Mouse (Mus musculus) midbrain, postnatal 0 days (tissue): Measurements from ENCODE around the gene Dffa. TPM values are rescaled to one million over a fixed set of nuclear protein-coding genes. Genes with fewer than 3 reads are reported as not detected.
A peak's percentile ranks its signal among the peaks of the same experiment; 100 is the strongest.

Experiments
- ATAC-seq: fragments of 200-750 bp; cut with Nextera tagmentation; 2 replicates; pipeline ENCODE4 v1.8.0; 2017; ENCODE audit warnings: moderate number of reproducible peaks, mild to moderate bottlenecking, moderate TSS enrichment, moderate library complexity; ENCODE audit not compliant: low FRiP score
- DNase-seq: peaks from one replicate; pipeline ENCODE4 v3.0.0-alpha.2; 2015; ENCODE audit warnings: low spot score
- H3K27ac ChIP-seq: fragments of 300-500 bp; sonication (generic); 2 replicates; pipeline ENCODE4 v1.5.1; 2014; ENCODE audit warnings: low read depth, mild to moderate bottlenecking, low read length, mixed read lengths
- H3K27me3 ChIP-seq: fragments of 300-500 bp; sonication (generic); 2 replicates; pipeline ENCODE4 v1.6.1; 2014; ENCODE audit warnings: low read length, control low read depth, mixed read lengths; ENCODE audit not compliant: insufficient read depth
- H3K36me3 ChIP-seq: fragments of 300-500 bp; sonication (generic); 2 replicates; pipeline ENCODE4 v1.6.1; 2014; ENCODE audit warnings: low read length, control low read depth, mixed read lengths; ENCODE audit not compliant: insufficient read depth
- H3K4me1 ChIP-seq: fragments of 300-500 bp; sonication (generic); 2 replicates; pipeline ENCODE4 v1.6.1; 2014; ENCODE audit warnings: mild to moderate bottlenecking, control low read depth, antibody characterized with exemption, low read length, mixed read lengths; ENCODE audit not compliant: insufficient read depth
- H3K4me2 ChIP-seq: fragments of 300-500 bp; sonication (generic); 2 replicates; pipeline ENCODE4 v1.6.1; 2014; ENCODE audit warnings: low read depth, mild to moderate bottlenecking, low read length, mixed read lengths; ENCODE audit not compliant: poor library complexity, severe bottlenecking
- H3K4me3 ChIP-seq: fragments of 300-500 bp; sonication (generic); 2 replicates; pipeline ENCODE4 v1.5.1; 2014; ENCODE audit warnings: low read depth, mild to moderate bottlenecking, low read length, moderate library complexity
- H3K9ac ChIP-seq: fragments of 300-500 bp; sonication (generic); replicated peaks from 2 replicates; pipeline ENCODE4 v1.6.1; 2014; ENCODE audit warnings: mild to moderate bottlenecking, low read length, moderate library complexity, mixed read lengths; ENCODE audit not compliant: poor library complexity, severe bottlenecking
- H3K9me3 ChIP-seq: fragments of 300-500 bp; sonication (generic); 2 replicates; pipeline ENCODE4 v1.6.1; 2016; ENCODE audit warnings: low read length, control low read depth
- CTCF ChIP-seq: IDR thresholded peaks from 2 replicates; pipeline ENCODE4 v1.5.1; 2016; ENCODE audit warnings: antibody characterized with exemption, mild to moderate bottlenecking
- WGBS: fragments of 180-500 bp; shearing (Covaris S2); extraction: QIAGEN DNeasy Blood & Tissue Kit; methylation state at CpG from one replicate; pipeline ENCODE4 v1.1.7; 2014; 5-methylcytosine and 5-hydroxymethylcytosine counted together
- polyA plus RNA-seq: library from polyadenylated mRNA; unstranded; fragments of >200 nt; fragmentation: Nextera tagmentation; extraction: Ambion mirVana; gene quantifications from 2 replicates; pipeline ENCODE4 v1.2.1, GENCODE M21; 2015
- total RNA-seq: library from RNA; depleted of rRNA; stranded (reverse); fragments of >200 nt; gene quantifications from 2 replicates; pipeline ENCODE4 v1.2.3, GENCODE M21; 2014

Gene Dffa
- total and polyA plus RNA-seq, 2 experiments from 2014 or later: 10.5 to 23.3 TPM

DNA sequence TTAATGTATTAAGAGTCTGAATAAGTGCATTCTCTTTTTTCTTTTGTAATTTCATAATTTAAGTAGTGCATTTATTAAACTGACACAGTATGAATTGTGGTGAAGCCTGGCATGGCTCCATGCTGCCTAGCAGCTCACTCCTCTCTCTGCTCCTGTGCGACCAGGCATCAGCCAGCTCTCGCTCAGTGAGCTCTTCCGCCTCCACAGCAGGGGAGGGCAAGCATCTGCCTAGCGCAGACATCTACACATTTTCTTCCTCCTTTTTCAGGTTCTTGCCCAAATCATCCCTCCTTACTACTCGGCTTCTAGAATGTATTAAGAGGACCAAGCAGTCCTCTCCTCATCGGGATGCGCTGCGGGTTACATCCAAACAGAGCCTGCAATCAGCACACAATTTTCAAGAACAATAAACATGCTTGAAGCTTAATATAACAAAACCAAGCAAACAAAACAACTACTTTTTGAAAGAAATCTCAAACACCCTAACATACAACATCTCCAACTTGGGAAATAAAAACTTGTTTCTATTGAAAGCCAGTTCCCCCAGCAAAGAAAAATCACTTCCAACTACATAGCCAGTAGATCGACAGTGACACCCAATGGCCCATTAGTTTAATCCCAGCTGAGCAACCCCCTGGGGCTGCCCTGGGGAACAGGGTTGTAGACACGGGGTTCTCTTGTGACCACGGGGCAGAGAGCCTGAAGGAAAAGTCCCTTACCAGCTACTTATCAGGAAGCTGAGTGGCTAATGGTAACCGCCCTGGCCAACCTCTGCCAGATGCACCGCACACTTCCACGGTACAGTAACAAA lies 43.1 kb upstream of the Dffa start:
- H3K9me3 ChIP-seq: no peaks in the 10 kb centered on the region
- H3K27me3 ChIP-seq: no peaks in the 10 kb centered on the region
- DNase-seq: no peak
- H3K9ac ChIP-seq: no peak overlapping the region
- peak; percentile 55 for TF ChIP-seq CTCF
- H3K4me3 ChIP-seq: no peak overlapping the region
- 32% methylated on average over 14 of the region's 14 CpGs for WGBS
- no peaks in the 10 kb centered on the region for H3K36me3 ChIP-seq
- ATAC-seq: no peak
- H3K4me2 ChIP-seq: no peak overlapping the region
- H3K27ac ChIP-seq: no peak overlapping the region
- no peaks in the 10 kb centered on the region; the same call in 1 of the 2 replicates for H3K4me1 ChIP-seq

DNA sequence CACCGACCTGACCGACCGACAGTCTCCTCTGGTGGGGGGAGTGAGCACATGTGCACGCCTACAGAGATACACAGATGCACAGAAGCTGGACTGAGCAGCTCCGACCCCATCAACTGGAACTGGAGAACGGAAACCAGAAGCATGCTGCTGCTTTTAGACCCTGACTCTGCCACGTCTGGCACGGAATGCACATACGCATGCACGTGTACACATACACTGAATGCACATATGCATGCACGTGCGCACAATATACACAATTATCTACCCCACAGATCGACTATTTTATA lies 42.6 kb upstream of the Dffa start:
- ATAC-seq: no peak
- WGBS: 74% methylated on average over 13 of the region's 13 CpGs

DNA sequence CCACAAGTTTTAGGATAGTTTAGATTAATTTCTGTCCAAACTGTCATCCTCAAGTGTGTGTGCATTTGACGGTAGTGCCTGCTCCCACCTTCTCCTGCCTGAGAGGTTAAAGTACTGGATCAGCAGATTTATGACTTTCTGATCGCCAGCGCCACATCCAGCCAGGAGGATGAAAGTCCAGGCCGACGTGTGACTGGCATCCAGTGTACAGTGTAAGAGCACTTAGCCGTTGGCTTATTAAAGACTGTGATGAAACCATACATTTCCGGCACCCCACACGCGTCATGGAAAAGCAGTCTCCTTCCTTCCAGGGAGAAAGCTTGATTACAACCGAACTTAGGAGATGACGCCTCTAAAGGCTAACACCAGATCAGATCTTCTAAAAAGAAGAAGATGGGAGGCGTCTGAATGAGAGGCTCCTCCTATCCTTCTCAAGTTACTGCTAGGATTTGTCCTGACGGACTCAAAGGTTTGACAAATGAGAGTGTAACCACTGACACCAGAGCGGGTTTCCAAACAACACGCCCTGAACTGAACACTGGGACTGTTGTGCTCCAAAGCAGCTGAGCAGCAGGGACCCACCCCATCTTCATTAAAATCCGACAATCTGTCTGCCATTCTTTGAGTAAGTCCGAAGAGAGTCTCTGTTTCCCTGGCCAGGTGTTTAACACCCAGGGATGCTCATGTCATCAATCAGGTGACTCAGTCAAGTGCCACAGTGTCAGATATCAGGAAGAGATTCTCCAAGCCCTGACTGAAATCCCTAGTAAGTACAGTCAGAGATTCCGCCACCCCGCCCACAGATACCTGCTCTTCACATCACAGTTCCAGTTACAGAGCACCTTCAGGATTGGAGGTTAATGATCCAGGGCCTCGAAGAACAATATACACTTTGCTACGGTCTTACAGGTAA lies 41.3 kb upstream of the Dffa start:
- H3K36me3 ChIP-seq: no peaks in the 10 kb centered on the region
- no peaks in the 10 kb centered on the region; the same call in 1 of the 2 replicates for H3K4me1 ChIP-seq
- no peak overlapping the region for H3K27ac ChIP-seq
- no peaks in the 10 kb centered on the region for H3K27me3 ChIP-seq
- H3K4me3 ChIP-seq: no peak overlapping the region
- ATAC-seq: no peak
- no peak for TF ChIP-seq CTCF
- no peak for DNase-seq
- 70% methylated on average over 21 of the region's 21 CpGs for WGBS
- no peak overlapping the region for H3K9ac ChIP-seq
- H3K4me2 ChIP-seq: no peak overlapping the region
- no peaks in the 10 kb centered on the region for H3K9me3 ChIP-seq

More for the DNA sequence above, 42.6 kb upstream of the Dffa start:
- no peak overlapping the region for H3K27ac ChIP-seq
- no peaks in the 10 kb centered on the region for H3K9me3 ChIP-seq
- H3K36me3 ChIP-seq: no peaks in the 10 kb centered on the region
- H3K4me3 ChIP-seq: no peak overlapping the region
- no peaks in the 10 kb centered on the region; the same call in 1 of the 2 replicates for H3K4me1 ChIP-seq
- H3K9ac ChIP-seq: no peak overlapping the region
- no peak for TF ChIP-seq CTCF
- no peak for DNase-seq
- H3K4me2 ChIP-seq: no peak overlapping the region
- no peaks in the 10 kb centered on the region for H3K27me3 ChIP-seq

DNA sequence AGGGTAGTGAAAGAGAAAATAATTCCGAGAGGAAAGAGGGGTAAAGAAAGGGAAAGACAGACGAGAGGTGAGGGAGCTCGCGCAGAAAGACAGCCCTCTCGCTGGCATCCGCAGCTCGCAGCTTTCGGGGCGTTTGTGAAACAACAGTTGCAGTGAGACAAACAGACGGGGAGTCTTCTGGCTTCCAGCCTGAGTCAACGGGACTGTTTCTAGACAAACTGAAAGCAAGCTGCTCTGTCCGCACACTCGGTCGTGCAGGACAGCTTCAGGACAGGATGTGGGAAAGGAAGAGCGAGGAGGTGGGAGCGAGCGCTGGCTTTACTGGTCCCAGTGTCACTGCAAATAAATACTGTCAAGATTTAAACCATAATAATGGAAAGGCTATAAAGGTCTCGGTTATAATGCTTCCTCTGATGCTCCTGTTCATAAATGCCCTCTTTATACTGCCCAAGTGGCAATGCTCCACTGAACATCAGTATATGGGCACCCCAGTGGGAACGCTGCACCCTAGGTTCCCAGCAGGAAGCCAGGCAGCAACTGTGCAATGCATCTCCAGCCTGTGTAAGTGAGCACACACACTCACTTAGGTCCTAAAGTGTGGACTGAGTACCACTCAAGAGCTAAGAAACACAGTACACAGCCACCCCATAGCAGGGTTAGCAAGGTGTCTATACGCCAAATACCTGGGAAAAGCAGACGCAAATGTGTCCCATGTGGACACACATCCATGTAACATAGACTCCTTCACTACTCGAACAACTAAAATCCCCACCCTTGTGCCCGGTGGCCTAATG lies 39.7 kb upstream of the Dffa start:
- WGBS: 88% methylated on average over 23 of the region's 23 CpGs

DNA sequence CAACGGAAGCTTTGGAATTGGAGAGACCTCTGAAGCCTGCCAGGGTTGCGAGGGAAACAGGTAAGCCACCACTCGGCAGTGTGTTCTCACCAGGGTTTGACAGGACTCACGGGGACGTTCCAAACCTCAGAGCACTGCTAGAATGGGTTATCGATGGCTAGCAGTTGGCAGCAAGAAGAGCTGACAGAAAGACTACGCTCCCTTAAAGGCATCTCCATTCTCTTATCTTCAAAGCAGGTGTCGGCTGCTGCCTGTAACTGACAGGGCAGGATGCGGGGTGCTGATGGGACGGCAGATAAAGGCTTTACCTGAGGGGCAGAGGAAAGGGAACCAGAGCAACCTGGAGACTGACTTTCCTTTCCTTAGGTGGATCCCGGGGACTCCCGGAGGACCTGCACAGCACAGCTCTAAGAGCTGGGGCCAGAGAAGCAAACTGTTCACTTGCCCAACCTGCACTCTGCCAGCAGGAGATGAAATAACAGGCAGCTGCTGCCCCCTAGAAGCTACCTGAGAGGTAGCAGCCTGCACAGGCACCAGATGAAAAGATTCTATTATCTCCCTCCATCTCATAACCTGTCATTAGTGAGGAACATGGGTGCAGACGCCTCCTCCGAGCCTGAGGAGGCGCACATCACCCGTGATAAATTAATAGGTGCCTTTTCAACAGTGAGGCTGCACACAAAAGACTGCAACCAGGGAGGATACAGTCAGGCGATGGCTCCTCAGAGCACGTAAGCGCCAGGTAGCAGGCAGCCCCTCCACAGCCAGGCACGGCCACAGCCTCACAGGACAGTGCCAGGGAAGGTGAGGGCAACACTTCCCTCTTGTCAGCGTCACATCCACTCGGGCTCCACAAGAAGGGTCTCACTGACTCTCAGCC lies 37.0 kb upstream of the Dffa start:
- H3K4me1 ChIP-seq: no peaks in the 10 kb centered on the region
- H3K4me2 ChIP-seq: no peak overlapping the region
- peak; percentile 76 for TF ChIP-seq CTCF
- H3K27me3 ChIP-seq: no peaks in the 10 kb centered on the region
- H3K36me3 ChIP-seq: peaks cover under 1% of the 10 kb centered on the region; the same call in 1 of the 2 replicates
- no peak overlapping the region for H3K9ac ChIP-seq
- 75% methylated on average over 22 of the region's 22 CpGs for WGBS
- DNase-seq (peak; percentile 69), ATAC-seq (peak; percentile 60; the same call in 1 of the 2 replicates)
- H3K4me3 ChIP-seq: no peak overlapping the region
- no peak overlapping the region for H3K27ac ChIP-seq
- H3K9me3 ChIP-seq: no peaks in the 10 kb centered on the region

More for the DNA sequence above, 39.7 kb upstream of the Dffa start:
- no peak for DNase-seq
- Histone ChIP-seq H3K9ac (no peak overlapping the region), H3K4me2 (no peak overlapping the region), H3K27ac (no peak overlapping the region), H3K27me3 (no peaks in the 10 kb centered on the region), H3K4me1 (no peaks in the 10 kb centered on the region; the same call in 1 of the 2 replicates), H3K9me3 (no peaks in the 10 kb centered on the region), H3K36me3 (no peaks in the 10 kb centered on the region), H3K4me3 (no peak overlapping the region)
- ATAC-seq: no peak
- no peak for TF ChIP-seq CTCF
